Mouse (Mus musculus) CH12.LX (cell line): Measurements from ENCODE around the gene Ubqln1.

ENCODE experiments used
- CHD1 ChIP-seq: IDR thresholded peaks from 2 replicates; pipeline ENCODE4 v1.6.1; 2012; ENCODE audit warnings: low read depth, low read length, improper control_type of control experiment, inconsistent platforms
- CTCF ChIP-seq, 2 experiments: IDR thresholded peaks in 1 of 2; conservative IDR thresholded peaks in 1 of 2; 2 replicates each; pipeline ENCODE4 v1.5.1; 2011 to 2012; ENCODE audit warnings: low read depth in 2 of 2, low read length in 2 of 2, improper control_type of control experiment in 1 of 2, inconsistent platforms in 1 of 2, mild to moderate bottlenecking in 1 of 2, moderate library complexity in 1 of 2
- E2F4 ChIP-seq: IDR thresholded peaks from 2 replicates; pipeline ENCODE4 v1.6.1; 2011; ENCODE audit warnings: low read depth, low read length, improper control_type of control experiment; ENCODE audit not compliant: insufficient replicate concordance
- ELF1 ChIP-seq: IDR thresholded peaks from 2 replicates; pipeline ENCODE4 v1.6.1; 2014; ENCODE audit warnings: low read depth, mild to moderate bottlenecking, inconsistent platforms, low read length, improper control_type of control experiment
- EP300 ChIP-seq: IDR thresholded peaks from 2 replicates; pipeline ENCODE4 v1.6.1; 2011; ENCODE audit warnings: low read length, improper control_type of control experiment
- GABPA ChIP-seq: IDR thresholded peaks from 2 replicates; pipeline ENCODE4 v1.6.1; 2012; ENCODE audit warnings: low read depth, low read length, improper control_type of control experiment, inconsistent platforms; ENCODE audit not compliant: insufficient replicate concordance
- JUND ChIP-seq: conservative IDR thresholded peaks from 2 replicates; pipeline ENCODE4 v1.6.1; 2011; ENCODE audit warnings: low read depth, low read length, improper control_type of control experiment
- NRF1 ChIP-seq: IDR thresholded peaks from 2 replicates; pipeline ENCODE4 v1.6.1; 2014; ENCODE audit warnings: low read depth, mild to moderate bottlenecking, inconsistent platforms, low read length, improper control_type of control experiment, moderate library complexity
- POLR2A ChIP-seq: IDR thresholded peaks from 2 replicates; pipeline ENCODE4 v1.6.1; 2011; ENCODE audit warnings: low read depth, mild to moderate bottlenecking, improper control_type of control experiment, low read length
- USF1 ChIP-seq: IDR thresholded peaks from 2 replicates; pipeline ENCODE4 v1.6.1; 2014; ENCODE audit warnings: low read depth, mild to moderate bottlenecking, inconsistent platforms, low read length, improper control_type of control experiment
- ZMIZ1 ChIP-seq: IDR thresholded peaks from 2 replicates; pipeline ENCODE4 v1.6.1; 2012; ENCODE audit warnings: low read depth, mild to moderate bottlenecking, inconsistent platforms, low read length, improper control_type of control experiment
- ZNF384 ChIP-seq: IDR thresholded peaks from 2 replicates; pipeline ENCODE4 v1.6.1; 2012; ENCODE audit warnings: low read depth, low read length, improper control_type of control experiment, inconsistent platforms

DNA sequence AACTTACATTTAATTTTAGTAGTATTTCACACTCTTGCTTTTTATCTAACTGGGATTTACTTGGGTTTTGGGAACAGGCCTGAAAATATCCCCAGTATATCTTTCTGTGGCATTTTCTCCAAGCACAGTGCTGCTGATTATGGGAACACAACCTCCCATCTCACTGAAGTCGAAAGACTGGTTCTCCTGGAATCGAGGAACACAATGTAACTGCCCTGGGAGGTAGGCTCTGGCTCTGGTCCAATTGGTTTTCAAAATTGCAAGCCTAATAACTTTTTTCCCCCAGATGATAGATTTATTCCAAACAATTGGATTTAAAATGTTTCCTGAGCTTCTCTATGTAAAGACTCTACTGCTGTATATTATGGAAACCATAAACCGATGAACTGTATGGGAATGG lies 4.8 kb upstream of the Ubqln1 start:
- TF ChIP-seq POLR2A (no peak), CTCF (conservative IDR thresholded peaks at IDR 0.05 in 1 of 2, IDR thresholded peaks at IDR 0.05 in 1 of 2; ENCODE audit: low read depth in 2 of 2, low read length in 2 of 2) (no peak), USF1 (no peak), EP300 (no peak), ELF1 (no peak), E2F4 (no peak), ZMIZ1 (no peak), CHD1 (no peak), JUND (no peak), ZNF384 (no peak), GABPA (no peak), NRF1 (no peak)
